ENCODE assay signal across 27 mouse cellular contexts in the genomic region with DNA sequence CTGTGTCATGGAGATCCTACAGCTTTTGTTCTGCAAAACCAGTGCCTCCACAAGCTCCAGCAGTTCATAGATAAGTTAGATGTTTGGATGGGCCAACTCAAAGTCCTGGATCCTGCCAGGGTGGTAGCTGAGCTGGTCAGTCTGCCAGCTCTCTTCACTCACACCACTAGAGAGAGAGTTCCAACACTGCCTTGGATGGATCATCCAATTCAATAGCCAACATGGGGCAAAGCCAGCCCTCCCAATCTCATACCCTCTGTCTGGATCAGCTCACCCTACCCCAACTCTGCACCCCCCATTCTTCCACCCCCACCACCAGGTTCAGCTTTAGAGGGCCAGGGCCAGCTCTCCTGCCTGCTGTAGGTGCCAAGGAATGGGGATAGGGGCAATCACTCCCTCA.
"Had no signal": no experiment of that assay in that cellular context is flagged by ENCODE, and none has a peak within 500 bp of the region (broad histone marks: within the 10 kb centered on the region; RNA-seq: fewer than 3 reads in every experiment).

No protein-coding gene starts in this region.

- DNase-seq: cerebellum, adult 18-20 months; cerebellum, adult 2 months; cerebellum, adult 8-10 months; cerebellum, adult 9-10 months; cerebellum, adult 9-11 months; cerebellum, postnatal 14 days; cerebellum, postnatal 25 days; cerebellum, postnatal 36 days; embryo, embryonic 11 days; forebrain, postnatal 0 days; gastrocnemius, adult 2 months; gastrocnemius, postnatal 10 days; gastrocnemius, postnatal 14 days; gastrocnemius, postnatal 25 days; gastrocnemius, postnatal 36 days had no signal

- ATAC-seq: forebrain, embryonic 13.5 days; forebrain, embryonic 14.5 days; forebrain, embryonic 15.5 days; forebrain, embryonic 16.5 days; forebrain, postnatal 0 days had no signal

- H3K27me3 ChIP-seq: embryonic facial prominence, embryonic 12.5 days; embryonic facial prominence, embryonic 13.5 days; embryonic facial prominence, embryonic 15.5 days; forebrain, embryonic 12.5 days; forebrain, embryonic 13.5 days; forebrain, embryonic 15.5 days had no signal

- H3K36me3 ChIP-seq: embryonic facial prominence, embryonic 10.5 days; embryonic facial prominence, embryonic 12.5 days; embryonic facial prominence, embryonic 13.5 days; embryonic facial prominence, embryonic 15.5 days; forebrain, embryonic 10.5 days; forebrain, embryonic 12.5 days; forebrain, embryonic 15.5 days had no signal

- H3K4me2 ChIP-seq: embryonic facial prominence, embryonic 12.5 days; embryonic facial prominence, embryonic 13.5 days; embryonic facial prominence, embryonic 15.5 days; forebrain, embryonic 12.5 days; forebrain, embryonic 13.5 days; forebrain, embryonic 15.5 days had no signal

- H3K4me3 ChIP-seq: embryonic facial prominence, embryonic 10.5 days; embryonic facial prominence, embryonic 12.5 days; embryonic facial prominence, embryonic 13.5 days; embryonic facial prominence, embryonic 15.5 days; erythroblast, embryonic 14.5 days; forebrain, embryonic 10.5 days; forebrain, embryonic 12.5 days; forebrain, embryonic 13.5 days; forebrain, embryonic 15.5 days; gastrocnemius, adult 2 months; heart, adult 2 months had no signal

- H3K9me3 ChIP-seq: embryonic facial prominence, embryonic 10.5 days; embryonic facial prominence, embryonic 12.5 days; embryonic facial prominence, embryonic 13.5 days; embryonic facial prominence, embryonic 15.5 days; forebrain, embryonic 10.5 days; forebrain, embryonic 12.5 days; forebrain, embryonic 13.5 days; forebrain, embryonic 15.5 days had no signal

- H3K9ac ChIP-seq: embryonic facial prominence, embryonic 12.5 days; embryonic facial prominence, embryonic 13.5 days; embryonic facial prominence, embryonic 15.5 days; forebrain, embryonic 12.5 days; forebrain, embryonic 13.5 days; forebrain, embryonic 15.5 days; forebrain, postnatal 0 days had no signal

- H3K27ac ChIP-seq: embryonic facial prominence, embryonic 10.5 days; embryonic facial prominence, embryonic 12.5 days; embryonic facial prominence, embryonic 13.5 days; embryonic facial prominence, embryonic 15.5 days; forebrain, embryonic 10.5 days; forebrain, embryonic 12.5 days; forebrain, embryonic 13.5 days; forebrain, embryonic 15.5 days; gastrocnemius, adult 2 months; heart, adult 2 months had no signal

- H3K4me1 ChIP-seq: embryonic facial prominence, embryonic 10.5 days; embryonic facial prominence, embryonic 12.5 days; embryonic facial prominence, embryonic 13.5 days; embryonic facial prominence, embryonic 15.5 days; forebrain, embryonic 10.5 days; forebrain, embryonic 12.5 days; forebrain, embryonic 13.5 days; forebrain, embryonic 15.5 days had no signal
